Mouse (Mus musculus) B cell, adult 2 months (primary cell): ENCODE measurements at regions not wholly inside any gene's neighbourhood (a gene's known extent, or its start where the extent isn't known, plus 50 kb on each side); places are given as distances from the start of the nearest gene placed in this dataset.

ENCODE experiments used
- DNase-seq, 2 experiments: peaks; one replicate each; pipeline ENCODE4 v3.0.0; 2022

DNA sequence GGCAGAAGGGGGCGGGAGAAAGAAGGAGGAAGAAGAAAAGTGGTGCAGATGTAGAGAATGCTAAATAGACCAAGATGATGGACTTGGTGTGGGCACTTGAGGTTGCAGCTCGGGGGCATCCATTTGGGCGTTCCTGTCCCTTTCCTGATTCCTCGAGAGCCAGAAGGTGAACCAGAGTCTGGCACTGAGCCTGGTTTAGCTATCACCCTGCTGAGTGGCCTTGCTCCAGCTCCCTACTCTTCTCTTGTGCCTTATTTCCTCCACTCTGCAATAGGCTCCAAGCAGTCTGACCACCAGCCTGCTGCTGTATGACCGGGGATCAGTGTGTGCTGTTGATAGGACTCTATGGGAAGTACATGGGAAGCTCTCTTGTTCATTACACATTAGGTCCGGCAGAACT is 68.1 kb downstream of the Efnb1 start:
- DNase-seq: no peak

DNA sequence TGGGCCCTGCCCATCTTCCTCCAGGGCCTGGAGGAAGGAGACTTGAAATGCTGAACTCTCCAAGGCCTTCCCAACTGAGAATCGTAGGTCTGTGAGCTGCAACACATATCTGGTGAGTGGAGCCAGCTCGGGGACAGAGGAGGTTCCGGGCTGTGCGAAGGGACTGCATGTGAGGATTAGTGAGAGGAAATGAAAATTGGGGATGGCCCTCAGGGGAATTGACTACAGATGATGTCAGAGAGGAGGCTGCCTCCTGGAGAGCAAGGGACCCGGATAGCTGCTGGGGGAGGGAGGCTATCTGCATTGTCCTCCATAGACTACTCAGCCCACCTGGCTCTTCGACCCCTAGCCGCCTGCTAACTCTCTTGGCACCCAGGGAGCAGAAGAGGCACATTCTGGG is 65.2 kb downstream of the Efnb1 start:
- DNase-seq: no peak

DNA sequence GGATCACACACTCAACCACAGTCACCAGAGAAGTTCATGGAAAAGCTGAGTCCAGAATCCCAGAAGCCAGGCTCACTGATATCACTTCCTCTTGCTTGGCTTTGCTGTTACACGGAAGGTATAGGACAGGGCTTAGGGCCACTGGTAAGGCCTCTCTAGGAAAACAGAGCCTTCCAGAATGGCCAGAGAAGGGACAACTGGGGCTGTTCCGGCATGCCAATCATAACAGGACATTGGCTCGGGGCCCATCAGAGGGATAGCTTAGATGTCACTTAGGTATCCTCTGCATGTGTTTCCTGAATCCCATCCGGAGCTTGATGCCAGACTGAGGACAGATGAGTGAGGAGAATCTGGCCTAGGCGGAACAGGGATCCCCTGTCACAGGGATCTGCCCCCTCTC is 63.7 kb downstream of the Efnb1 start:
- no peak for DNase-seq

DNA sequence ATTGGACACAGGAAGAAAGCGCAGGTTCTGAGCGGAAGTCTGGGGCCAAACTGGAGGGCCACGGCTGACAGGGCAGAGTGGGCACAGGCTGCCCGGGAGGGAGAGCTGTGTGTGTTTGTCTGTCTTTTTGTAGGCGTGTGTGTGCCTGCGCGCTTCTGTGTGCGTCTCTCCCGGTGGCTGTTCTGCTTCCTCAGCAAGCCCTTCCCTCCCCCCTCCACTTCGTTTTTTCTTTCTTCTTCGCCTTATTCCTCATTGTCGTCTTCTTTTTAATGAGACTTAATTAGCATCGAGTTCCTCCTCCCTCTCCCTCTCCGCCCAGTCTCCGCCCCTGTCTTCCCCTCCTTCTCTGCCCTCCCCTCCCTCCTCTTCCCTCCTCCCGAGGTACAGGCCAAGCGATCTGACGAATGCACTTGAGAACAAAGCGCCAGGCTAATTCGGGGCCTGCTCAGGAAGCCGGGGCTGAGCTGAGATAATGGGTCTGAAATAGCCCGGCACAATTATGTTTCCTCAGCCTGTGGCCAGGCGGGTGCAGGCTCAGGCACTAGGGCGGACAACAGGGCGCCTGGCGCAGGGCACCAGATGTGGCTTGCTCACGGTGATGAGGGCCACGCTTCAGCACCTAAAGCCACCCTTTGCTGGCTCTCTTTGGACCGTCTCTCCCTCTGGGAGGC is 63.2 kb downstream of the Efnb1 start:
- peak; percentile 4 to 10 for DNase-seq
